Mouse (Mus musculus) skeletal muscle tissue, adult 2 months (tissue): ENCODE measurements around the gene Nkd1.

Experiments used
- DNase-seq: peaks from one replicate; pipeline ENCODE4 v3.0.0-alpha.2; 2012; ENCODE audit warnings: low read depth, low spot score

Nkd1 gene

GRCm38 (mm10) chr8:88520985-88521527 is at the start of gene Nkd1:
TSS of gene Nkd1 (plus strand) at chr8:88521354.
- DNase-seq: peak; percentile 39

- no peak for DNase-seq
Observed at GRCm38 (mm10) chr8:88481290-88481689, 39.9 kb upstream of the Nkd1 start.

GRCm38 (mm10) chr8:88488391-88488829 is 32.7 kb upstream of the Nkd1 start:
- DNase-seq: no peak

GRCm38 (mm10) chr8:88494076-88494475 is 27.1 kb upstream of the Nkd1 start:
- no peak for DNase-seq

- no peak for DNase-seq
Observed at GRCm38 (mm10) chr8:88495071-88495805, 25.9 kb upstream of the Nkd1 start.

GRCm38 (mm10) chr8:88502143-88502542 is 19.0 kb upstream of the Nkd1 start:
- DNase-seq: no peak

- DNase-seq: no peak
Observed at GRCm38 (mm10) chr8:88506981-88507380, 14.2 kb upstream of the Nkd1 start.

GRCm38 (mm10) chr8:88511061-88511460 is 10.1 kb upstream of the Nkd1 start:
- DNase-seq: no peak

GRCm38 (mm10) chr8:88512094-88512794 is 8.9 kb upstream of the Nkd1 start:
- DNase-seq: no peak

- no peak for DNase-seq
Observed at GRCm38 (mm10) chr8:88518047-88518446, 3.1 kb upstream of the Nkd1 start.

- DNase-seq: no peak
Observed at GRCm38 (mm10) chr8:88520381-88520780, 773 bp upstream of the Nkd1 start.

GRCm38 (mm10) chr8:88521541-88522414 is 624 bp downstream of the Nkd1 start:
- DNase-seq: no peak

GRCm38 (mm10) chr8:88522433-88523030 is 1.4 kb downstream of the Nkd1 start:
- DNase-seq: no peak

- DNase-seq: no peak
Observed at GRCm38 (mm10) chr8:88523621-88524020, 2.5 kb downstream of the Nkd1 start.

- DNase-seq: no peak
Observed at GRCm38 (mm10) chr8:88524132-88524531, 3.0 kb downstream of the Nkd1 start.

GRCm38 (mm10) chr8:88524851-88525250 is 3.7 kb downstream of the Nkd1 start:
- DNase-seq: no peak

- DNase-seq: no peak
Observed at GRCm38 (mm10) chr8:88526296-88526695, 5.1 kb downstream of the Nkd1 start.

GRCm38 (mm10) chr8:88528186-88528585 is 7.0 kb downstream of the Nkd1 start:
- no peak for DNase-seq

GRCm38 (mm10) chr8:88529798-88530197 is 8.6 kb downstream of the Nkd1 start:
- no peak for DNase-seq

GRCm38 (mm10) chr8:88537081-88537480 is 15.9 kb downstream of the Nkd1 start:
- DNase-seq: no peak
